Mouse (Mus musculus) left cerebral cortex, postnatal 4 days (tissue): ENCODE data around the gene Vpreb1. TPM values are rescaled to one million over a fixed set of nuclear protein-coding genes. Genes with fewer than 3 reads are reported as not detected.

ENCODE experiments used
- DNase-seq: peaks from one replicate; pipeline ENCODE4 v3.0.0-alpha.2; 2022
- intact Hi-C: fragments of 180-260 bp; cut with DNase I; formaldehyde crosslinking; loops from one replicate; pipeline ENCODE4 v1.15.1; 2025
- total RNA-seq, 2 experiments: library from RNA; stranded (reverse); gene quantifications; 2 replicates each; pipeline ENCODE4 v1.2.3; 2021

The Vpreb1 gene
- total RNA-seq, result under 1 TPM in 1 of 2 experiments, not detected in 1; 0.52 TPM

DNA sequence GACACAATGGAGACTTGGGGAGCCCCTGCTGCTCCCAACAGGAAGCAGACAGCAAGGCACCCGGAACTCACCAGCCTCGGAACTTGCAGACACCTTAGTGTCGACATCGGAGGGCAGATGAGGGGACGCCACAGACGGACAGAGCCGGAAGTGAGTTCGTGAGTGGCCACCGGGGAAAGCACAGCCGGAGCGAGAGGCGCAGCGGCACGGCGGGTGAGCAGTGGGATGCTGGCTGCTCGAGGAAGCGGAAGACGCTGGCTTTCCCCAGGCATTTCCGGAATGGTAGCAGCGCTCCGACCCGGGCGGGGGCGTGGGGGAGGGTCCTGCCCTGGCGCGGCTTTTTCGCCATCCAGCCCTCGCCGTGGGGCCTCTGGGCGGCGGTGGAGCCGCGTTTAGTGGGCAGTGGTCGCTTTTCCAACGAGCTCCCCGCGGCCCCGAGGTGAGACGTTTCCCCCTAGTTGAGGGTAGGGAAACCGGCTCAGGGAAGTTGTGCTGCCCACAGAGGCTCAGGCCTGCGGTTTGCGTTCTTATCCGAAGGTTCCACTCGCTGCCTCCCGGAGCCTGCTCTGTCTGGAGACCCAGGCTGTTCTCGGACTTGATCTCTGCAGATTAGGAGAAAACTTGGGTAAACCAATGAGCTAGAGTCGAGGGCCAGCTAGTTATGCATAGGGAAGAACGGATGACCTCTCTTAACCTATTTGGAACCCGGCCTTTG is at the start of gene Vpreb1, which contains the start of gene Top3b:
TSS of gene Vpreb1 (minus strand) at position 227 of the 715 bp plus-strand sequence.
TSS of gene Top3b (plus strand) at position 120 of the 715 bp plus-strand sequence.
- intact Hi-C loops, result no loop called here

DNA sequence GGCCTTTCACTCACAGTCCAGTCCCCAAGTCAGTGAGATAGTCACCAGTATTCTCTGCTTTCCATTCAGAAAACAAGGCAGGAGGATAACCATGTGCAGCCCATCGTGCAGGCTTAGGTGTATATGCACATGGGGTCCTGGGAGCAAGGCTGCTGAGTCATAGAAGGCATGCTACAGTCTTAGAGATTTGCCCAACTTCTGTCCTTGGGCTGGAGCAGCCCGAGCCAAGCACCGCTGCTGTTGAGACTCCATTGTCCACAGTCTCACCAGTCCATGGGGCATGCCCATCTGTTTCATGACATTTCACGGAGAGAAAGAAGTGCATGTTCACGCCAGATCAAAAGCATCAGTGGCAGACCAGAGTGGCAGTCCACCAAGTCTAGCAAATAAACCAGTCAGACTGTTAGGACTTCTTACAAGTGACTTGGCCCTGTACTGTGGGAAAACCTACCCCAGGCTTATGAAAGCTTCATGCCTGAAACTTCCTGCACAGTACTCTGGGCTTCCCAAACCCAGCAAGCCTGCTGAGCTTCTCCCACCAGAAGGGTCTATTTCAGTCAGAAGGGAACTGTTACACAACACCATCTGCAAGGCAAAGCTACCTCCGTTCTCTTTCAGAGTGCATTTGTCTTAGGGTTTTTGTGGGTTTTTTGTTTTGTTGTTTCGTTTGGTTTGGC is 47.9 kb upstream of the Vpreb1 start:
- intact Hi-C loops, result loop anchor here (10.0 kb wide), 1 partner anchor 126 kb away; no protein-coding TSS in a partner anchor
- no peak for DNase-seq

More for the DNA sequence above, at the start of gene Vpreb1, which contains the start of gene Top3b:
- DNase-seq, result peak; percentile 91

DNA sequence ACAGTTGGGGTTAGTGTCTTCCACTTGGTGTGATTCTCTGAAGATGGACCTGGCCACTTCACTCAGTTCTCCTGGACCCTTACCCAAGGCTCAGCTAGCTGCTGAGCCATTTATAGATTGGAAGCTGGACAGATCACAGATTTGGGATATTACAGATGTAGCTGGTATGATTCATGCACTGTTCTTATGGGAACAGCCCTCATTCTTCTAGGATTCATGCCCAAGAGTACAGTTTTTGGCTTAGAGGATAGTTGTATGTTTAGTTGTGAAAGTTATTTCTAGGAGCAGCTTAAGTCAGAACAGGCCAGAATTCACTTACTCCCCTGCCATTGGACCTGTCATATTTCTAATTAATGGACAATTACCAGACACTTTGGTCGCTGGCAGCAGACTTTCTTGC is 42.8 kb upstream of the Vpreb1 start:
- DNase-seq, result no peak
- intact Hi-C loops, result loop anchor here (10.0 kb wide), 1 partner anchor 131 kb away; no protein-coding TSS in a partner anchor

DNA sequence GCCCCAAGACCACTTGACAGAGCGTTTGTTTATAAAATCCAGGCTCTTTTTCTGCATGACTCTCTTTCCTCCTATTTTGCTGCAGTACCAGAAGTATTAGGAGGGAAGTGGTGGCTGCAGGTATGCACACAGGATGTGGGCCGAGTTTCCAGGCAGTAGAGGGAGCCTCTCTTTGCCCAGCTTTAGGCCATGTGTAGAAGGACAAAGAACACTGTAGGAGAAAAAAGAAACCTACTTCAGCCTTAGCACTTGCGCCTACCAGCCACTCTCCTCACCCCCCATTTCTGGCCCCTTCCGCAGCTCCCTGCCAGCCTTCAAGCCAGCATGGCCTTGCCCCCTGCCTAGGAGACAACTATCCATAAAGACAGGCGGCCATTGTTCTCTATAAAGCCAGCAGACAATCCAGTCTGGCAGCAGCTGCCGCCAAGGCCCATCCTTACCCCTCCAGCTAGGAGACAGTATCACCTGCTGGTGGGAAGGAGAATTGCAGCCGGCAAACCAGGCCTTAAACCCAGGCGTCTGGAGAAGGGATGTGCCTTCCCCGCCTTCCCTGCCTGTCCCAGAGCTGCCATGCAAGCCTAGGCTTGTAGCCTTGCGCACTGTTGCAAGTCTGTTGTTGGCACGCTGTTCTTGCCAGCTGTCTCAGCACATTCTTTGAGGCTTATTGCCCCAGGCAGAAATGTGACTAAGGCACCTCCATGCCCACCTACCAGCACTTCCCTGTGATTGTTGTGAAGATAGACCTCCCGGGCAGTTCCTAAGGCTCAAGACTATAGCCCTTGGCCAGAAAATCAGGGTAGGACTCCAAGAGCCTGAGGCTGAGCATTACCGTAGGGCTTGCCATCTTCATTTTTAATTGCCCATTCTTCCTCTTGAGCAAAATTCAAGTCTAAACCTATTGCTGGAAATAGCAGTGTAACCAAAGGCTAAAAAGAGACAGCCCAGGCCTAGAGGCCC is 41.3 kb upstream of the Vpreb1 start:
- intact Hi-C loops, result loop anchor here (10.0 kb wide), 1 partner anchor 133 kb away; no protein-coding TSS in a partner anchor
- DNase-seq, result peak; percentile 86

DNA sequence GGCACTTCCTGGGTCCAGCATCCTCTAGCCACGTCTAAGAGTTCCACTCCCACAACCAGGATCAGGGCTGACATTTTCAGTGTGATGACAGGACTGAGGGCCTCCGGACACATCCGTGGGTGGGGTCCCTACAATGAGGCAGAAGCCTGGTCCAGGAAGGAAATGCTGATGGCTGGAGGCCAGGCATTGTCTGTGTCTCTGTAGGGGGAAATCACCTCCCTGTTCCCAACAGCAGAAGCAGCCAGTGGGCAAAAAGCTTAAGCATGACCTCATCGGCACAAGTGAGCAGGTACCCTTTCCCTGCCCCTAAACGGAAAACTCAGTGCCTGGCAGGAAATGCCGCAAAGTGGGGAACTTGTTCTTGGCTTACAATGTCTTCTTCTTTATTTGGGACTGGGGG is 37.2 kb upstream of the Vpreb1 start:
- no peak for DNase-seq
- intact Hi-C loops, result loop anchor here (10.0 kb wide), 1 partner anchor 107 kb away; no protein-coding TSS in a partner anchor

DNA sequence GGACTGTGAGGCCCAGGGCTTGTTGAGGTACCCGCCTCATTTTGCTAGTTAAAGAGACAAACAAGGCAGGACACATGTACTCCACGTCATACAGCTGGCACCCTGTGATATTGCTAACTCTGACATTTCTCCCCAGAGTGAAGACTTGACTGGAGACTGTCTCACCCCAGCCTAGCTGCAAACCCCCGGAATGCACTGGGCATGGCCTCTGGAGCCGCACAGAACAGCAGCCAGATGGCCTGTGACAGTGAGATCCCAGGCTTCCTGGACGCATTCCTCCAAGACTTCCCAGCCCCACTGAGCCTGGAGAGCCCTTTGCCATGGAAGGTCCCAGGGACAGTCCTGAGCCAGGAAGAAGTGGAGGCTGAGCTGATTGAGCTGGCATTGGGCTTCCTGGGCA is 32.5 kb upstream of the Vpreb1 start:
- DNase-seq, result no peak
- intact Hi-C loops, result loop anchor here (10.0 kb wide), 1 partner anchor 112 kb away; no protein-coding TSS in a partner anchor

DNA sequence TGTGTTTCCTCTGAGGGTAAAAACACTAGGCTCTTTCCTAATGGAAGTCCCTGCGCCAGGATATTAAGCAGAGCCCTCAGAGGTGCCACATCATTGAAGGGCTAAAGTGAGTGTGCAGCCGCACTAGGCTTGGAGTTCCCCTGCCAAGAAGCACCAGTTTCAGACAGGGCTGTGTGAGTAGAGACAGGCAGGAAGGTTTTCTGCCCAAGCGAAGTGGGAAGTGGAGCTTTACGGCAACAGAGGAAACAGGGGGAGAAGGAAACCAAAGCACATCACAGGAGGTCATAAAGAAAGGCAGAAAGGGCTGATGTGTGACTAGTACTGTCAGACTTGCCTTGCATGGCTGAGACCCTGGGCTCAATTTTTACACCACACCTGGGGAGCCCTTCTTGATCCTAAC is 31.7 kb upstream of the Vpreb1 start:
- intact Hi-C loops, result loop anchor here (10.0 kb wide), 1 partner anchor 112 kb away; no protein-coding TSS in a partner anchor
- no peak for DNase-seq

DNA sequence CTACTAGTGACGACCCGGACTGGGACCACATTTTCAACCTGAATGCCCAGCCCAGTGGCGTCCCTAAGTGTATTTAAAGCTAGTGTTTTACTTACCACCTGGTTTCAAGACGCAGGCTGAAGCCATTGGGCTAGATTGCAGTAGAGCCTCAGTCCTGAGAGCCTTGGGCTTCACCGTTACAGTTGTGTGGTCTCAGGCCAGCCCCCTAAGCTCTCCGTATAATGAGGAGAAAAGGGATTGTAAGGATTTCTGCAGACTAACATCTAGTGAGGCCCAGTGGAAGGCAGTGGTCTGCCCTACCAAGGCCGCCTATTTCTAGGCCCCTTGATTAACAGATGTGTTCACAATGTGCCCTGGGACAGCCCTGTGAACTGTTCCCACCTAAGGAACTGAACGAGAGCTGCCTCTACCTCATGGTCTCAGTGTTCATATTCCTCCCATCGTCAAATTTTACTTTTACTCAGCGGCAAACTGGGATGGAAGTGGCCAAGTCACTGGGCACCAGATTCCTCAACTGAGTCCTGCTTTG is 26.5 kb upstream of the Vpreb1 start:
- DNase-seq, result no peak
- intact Hi-C loops, result no loop called here

DNA sequence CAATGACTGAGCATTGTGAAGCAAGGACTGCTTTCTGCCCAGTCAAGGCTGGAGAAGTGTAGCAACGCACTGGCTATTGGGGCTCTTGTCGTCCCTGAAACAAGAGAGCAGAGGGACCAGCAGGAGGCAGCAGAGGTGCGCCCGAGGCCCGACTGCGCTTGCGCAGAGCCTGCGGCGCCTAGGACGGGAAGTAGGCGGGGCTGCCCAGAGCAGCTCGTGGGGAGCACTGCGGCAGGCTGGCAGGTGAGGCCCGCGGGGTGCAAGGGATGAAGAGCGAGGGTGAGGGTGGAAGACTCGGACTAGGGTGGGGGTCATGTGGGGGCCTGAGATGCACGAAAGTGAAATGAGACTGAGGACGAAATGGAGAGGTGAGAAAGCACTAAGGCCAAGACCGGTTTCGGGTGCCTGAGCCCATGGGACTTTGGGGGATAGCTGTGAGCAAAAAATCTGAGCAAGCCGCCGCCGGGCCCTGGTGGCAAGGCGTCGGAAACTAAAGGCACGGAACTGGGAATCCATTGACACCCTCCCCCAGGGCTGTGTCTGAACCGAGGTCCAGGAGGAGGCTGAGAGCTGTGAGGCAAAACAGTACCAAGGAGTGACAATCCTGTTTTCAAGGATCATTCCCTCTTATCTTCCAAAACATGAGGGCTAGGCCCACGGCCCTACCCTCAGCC is 25.9 kb upstream of the Vpreb1 start, which contains the start of gene Ppm1f:
TSS of gene Ppm1f (plus strand) at position 88 of the 674 bp plus-strand sequence.
- intact Hi-C loops, result no loop called here

DNA sequence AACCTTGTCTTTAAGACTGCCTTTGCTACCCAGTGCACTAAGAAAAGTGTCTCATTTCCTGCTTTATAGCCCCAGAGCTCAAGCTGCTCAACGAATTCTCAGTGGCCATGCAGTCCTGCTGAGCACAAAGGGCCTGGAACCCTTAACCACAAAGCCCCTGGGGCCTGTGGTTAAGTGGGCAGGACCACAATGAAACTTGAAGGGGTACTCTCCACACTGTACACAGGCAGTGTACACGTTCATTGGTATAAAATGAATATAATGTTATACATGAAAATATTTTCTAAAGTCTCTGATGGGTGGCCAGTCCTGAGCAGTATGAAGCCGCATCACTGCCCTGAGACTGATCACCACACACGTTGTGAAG is 25.4 kb upstream of the Vpreb1 start:
- intact Hi-C loops, result no loop called here
- DNase-seq, result no peak

More for the DNA sequence above, 25.9 kb upstream of the Vpreb1 start, which contains the start of gene Ppm1f:
- DNase-seq, result peak; percentile 94

DNA sequence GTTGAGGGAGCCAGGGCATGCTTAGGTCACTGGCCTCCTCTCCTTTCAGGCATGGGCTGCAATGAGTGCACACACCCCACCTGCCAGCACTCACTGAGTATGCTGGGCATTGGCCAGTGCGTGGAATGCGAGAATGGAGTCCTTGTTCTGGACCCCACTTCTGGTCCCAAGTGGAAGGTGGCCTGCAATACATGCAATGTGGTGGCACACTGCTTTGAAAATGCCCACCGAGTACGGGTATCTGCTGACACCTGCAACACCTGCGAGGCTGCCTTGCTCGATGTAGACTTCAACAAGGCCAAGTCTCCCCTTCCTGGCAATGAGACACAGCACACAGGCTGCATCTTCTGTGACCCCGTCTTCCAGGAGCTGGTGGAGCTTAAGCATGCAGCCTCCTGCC is 21.7 kb upstream of the Vpreb1 start:
- no peak for DNase-seq
- intact Hi-C loops, result no loop called here

DNA sequence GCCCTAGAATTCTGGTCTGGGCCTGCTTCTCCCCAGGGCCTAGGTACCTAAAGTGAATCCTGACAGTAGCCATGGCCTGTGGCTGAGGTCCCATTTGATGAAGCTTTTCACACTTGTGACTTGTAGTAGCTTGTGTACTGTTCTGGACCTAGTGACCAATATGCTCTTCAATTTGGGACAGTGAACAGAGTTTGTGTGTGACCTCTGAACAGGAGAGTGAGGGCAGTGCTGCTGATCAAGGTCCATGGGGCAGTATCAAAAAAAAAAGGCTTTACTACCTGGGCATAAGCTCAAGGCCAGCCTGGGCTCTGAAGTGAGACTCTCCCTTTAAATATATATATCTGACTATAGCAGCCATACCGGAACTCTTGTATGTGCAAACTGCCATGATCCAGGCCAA is 17.7 kb upstream of the Vpreb1 start:
- DNase-seq, result no peak
- intact Hi-C loops, result no loop called here

DNA sequence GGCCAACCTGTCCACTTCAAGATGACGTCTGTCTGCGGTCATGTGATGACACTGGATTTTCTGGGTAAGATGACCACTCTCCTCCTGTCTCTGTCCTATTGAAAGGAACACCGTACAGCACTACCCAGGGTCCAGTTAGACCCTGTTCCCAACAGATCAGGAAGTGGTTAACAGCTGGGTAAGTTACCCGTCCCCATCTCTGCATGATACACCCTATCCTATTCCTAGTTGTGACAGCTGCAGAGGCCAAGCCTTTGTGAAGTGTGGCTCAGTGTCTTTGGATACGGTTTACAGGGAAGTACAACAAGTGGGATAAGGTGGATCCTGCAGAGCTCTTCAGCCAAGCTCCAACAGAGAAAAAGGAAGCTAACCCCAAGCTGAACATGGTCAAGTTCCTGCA is 8.4 kb upstream of the Vpreb1 start:
- no peak for DNase-seq
- intact Hi-C loops, result loop anchor here (5.0 kb wide), 1 partner anchor 562 kb away; no protein-coding TSS in a partner anchor

DNA sequence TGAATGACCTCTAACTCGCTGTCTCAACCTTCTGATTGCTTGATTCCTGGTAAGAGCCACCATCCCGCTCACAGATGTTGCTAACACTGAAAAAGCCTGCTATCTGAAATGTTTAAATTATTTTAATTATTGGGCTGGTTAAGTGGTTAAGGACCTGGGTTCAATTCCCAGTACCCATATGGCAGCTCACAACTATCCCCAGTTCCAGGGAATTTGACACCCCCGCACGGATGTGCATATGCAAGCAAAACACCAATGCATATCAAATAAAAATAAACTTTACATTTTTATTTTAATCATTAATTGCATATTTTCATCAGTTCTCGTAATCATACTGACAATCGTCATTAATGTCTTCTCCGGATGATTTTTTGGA is 414 bp downstream of the Vpreb1 start:
- DNase-seq, result no peak
- intact Hi-C loops, result no loop called here

DNA sequence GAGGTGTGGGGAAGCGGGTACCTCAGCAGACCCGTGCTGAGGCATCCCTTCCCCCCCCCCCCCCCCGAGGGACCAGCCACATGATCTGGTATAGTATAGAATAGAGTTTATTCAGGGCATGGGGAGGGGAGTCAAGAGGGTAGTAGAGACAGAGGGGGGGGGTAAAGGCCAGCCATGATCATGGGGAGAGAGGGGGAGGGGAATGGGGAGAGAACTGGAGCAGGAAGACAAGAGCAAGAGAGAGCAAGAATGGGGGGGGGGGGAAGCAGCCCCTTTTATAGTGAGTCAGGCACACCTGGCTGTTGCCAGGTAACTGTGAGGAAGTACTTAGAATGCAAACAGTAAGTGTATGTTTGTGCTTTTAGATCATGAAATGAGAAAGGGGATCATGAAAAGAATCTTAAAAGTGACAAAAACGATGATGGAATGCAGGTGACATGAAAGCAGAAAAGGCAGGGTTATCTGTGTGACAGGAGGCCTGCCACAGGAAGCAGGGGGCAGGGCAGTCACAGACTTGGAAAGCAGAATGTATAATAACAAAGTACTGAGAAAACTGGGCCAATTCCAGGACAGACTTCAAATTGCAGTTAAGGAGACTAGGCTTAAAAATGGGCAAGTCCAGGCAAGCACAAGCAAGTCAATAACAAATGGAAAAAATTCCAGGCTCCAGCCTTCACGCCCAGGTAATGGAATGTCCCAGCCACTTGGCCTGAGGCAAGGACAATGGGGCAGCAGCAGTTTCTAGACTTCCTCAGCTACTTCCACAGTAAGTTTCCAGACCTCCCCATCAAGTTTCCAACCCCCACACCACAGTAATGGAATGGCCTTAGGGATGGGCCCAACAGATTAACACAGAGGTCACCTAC is 4.7 kb downstream of the Vpreb1 start:
- DNase-seq, result no peak
- intact Hi-C loops, result no loop called here

DNA sequence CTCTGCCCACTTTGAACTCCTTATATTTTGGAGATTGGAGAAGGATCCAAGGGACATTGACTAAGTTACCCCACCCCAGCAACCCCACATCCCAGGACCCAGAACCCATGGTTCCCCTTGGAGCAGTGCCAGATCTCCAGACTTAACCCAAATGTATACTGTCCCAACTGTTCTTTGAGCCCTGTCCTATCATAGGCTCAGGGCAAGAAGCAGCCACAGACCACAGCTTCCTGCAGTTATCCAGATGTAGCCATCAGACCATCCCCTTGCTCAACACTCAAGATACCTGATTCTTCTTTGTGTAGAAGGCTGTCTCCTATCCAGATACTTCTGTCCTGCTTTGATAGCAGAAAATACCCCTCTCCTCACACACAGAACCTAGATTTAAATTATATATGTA is 5.4 kb downstream of the Vpreb1 start:
- no peak for DNase-seq
- intact Hi-C loops, result no loop called here

DNA sequence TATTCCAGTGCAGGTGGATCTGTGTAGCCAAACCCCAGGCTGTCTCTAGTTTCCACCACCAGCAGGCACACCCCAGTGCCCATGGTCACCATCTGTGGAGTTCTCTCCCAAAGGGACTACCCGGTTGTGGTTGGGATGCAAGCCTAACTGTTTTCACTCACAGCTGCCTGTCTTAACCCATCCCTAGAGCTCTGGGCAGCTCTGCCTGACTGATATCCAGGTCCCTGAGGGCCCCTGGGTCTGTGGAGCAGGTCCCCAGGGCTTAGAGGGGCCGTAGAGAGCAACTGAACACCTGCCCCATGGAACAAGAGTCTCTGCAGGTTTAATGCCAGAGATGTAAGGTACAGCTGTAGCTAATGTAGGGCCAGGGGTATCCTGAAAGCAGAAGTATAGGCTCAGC is 6.7 kb downstream of the Vpreb1 start, which contains the start of gene Igll1:
TSS of gene Igll1 (minus strand) at position 8 of the 400 bp plus-strand sequence.
- no peak for DNase-seq
- intact Hi-C loops, result no loop called here

DNA sequence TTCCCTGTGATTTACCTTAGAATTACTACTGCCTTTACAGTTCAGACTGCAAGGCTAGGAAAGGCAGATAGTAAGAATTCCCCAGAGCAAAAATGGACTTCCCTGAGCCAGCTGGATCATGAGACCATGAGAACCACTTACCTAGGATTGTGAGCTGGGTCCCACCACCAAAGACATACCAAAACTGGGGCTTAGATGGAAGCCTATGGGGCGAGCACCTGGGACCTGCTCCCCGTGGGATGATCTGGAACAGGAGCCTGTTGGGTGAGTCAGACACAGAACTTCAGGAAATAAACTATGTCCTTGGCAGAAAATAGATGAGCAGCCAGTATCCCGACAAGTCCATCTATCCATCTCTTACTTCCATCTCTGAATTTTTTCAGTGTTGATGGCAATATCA is 8.4 kb downstream of the Vpreb1 start:
- intact Hi-C loops, result no loop called here
- DNase-seq, result no peak
